ENCODE assay signal across 3 mouse cellular contexts in the genomic region with DNA sequence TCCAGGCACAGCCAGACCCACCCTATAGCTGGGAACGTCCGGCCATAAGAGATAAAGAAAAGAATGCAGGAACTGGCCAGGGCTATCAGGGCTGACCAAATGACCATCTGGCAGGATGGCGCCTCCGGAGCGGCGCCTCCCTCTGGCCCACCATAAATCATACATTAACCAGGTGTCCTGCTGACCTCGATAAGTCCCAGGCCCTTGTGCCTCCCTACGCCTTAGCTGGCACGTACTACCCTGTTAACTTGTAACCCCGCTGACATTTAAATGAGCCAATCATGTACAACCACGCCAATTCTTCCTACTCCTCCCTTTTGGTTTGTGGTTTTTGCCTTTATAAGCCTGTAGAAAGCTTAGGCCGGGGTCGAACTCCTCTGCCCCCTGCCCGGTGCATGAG. TPM values are rescaled to one million over a fixed set of nuclear protein-coding genes. Genes with fewer than 3 reads are reported as not detected.
DNase-seq lines count a peak whose midpoint lies in the region; TF ChIP-seq lines count a peak whose summit lies in the region.
"Not testable (repeated sequence)": the region's sequence is repeated elsewhere in the genome, so short reads cannot be mapped to it uniquely, and the experiment has no call there.

No protein-coding gene starts in this region.

- H3K36me3 ChIP-seq in kidney, adult 2 months (ENCODE audit: control insufficient read depth, insufficient read depth, low read length) = not testable (repeated sequence)

- H3K27me3 ChIP-seq in kidney, adult 2 months (replicated peaks; ENCODE audit: control insufficient read depth, insufficient read depth, low read length) = not testable (repeated sequence)

- not testable (repeated sequence) for H3K4me1 ChIP-seq in kidney, adult 2 months (ENCODE audit: control insufficient read depth, insufficient read depth, low read length)

- not testable (repeated sequence) for H3K4me3 ChIP-seq in kidney, adult 2 months (ENCODE audit: insufficient read depth, low read depth, low read length)

- 83% methylated on average over 14 of the region's 14 CpGs for WGBS in kidney, adult 2 months

- not testable (repeated sequence) for TF ChIP-seq POLR2A in kidney, adult 2 months (IDR thresholded peaks at IDR 0.05; ENCODE audit: low read depth, low read length)

- not testable (repeated sequence) for TF ChIP-seq CTCF in kidney, adult 2 months (conservative IDR thresholded peaks at IDR 0.05; ENCODE audit: insufficient read depth, insufficient read length, low read depth, low read length)

- not testable (repeated sequence) for H3K27ac ChIP-seq in kidney, adult 2 months (ENCODE audit: insufficient read depth, low read depth, low read length)

- peak; percentile 20 for DNase-seq in kidney, adult 11 months
- peak; percentile 61 for DNase-seq in kidney, adult 2 months
- DNase-seq in kidney, adult 9 months = peak; percentile 65

RNA-seq across cellular contexts. Expression of a gene that starts 24.5 kb away (rescaled TPM):
- polyA plus RNA-seq in kidney, adult 2 months (2012; rRNA removed) = 23.3 and 30.8 TPM in 2 replicates
